Mouse (Mus musculus) skeletal muscle tissue, adult 2 months (tissue): ENCODE results near the gene Fam189a1.

Source experiments
- DNase-seq: peaks from one replicate; pipeline ENCODE4 v3.0.0-alpha.2; 2012; ENCODE audit warnings: low read depth, low spot score

Fam189a1 gene

GRCm38 (mm10) chr7:65156514-65156911 lies at the start of gene Fam189a1:
Fam189a1 (minus strand) TSS chr7:65156570.
- no peak for DNase-seq

GRCm38 (mm10) chr7:65206021-65206420 lies 49.7 kb upstream of the Fam189a1 start:
- DNase-seq = no peak

- no peak for DNase-seq
Observed at GRCm38 (mm10) chr7:65202719-65203118, 46.3 kb upstream of the Fam189a1 start.

GRCm38 (mm10) chr7:65180694-65181093 lies 24.3 kb upstream of the Fam189a1 start:
- DNase-seq = no peak

GRCm38 (mm10) chr7:65170762-65171161 lies 14.4 kb upstream of the Fam189a1 start:
- DNase-seq = no peak

GRCm38 (mm10) chr7:65157031-65158025 lies 958 bp upstream of the Fam189a1 start:
- no peak for DNase-seq

GRCm38 (mm10) chr7:65155628-65156513 lies 499 bp downstream of the Fam189a1 start:
- no peak for DNase-seq

GRCm38 (mm10) chr7:65154576-65154975 lies 1.8 kb downstream of the Fam189a1 start:
- DNase-seq = no peak

- DNase-seq = no peak
Observed at GRCm38 (mm10) chr7:65153846-65154245, 2.5 kb downstream of the Fam189a1 start.

- no peak for DNase-seq
Observed at GRCm38 (mm10) chr7:65151526-65151925, 4.8 kb downstream of the Fam189a1 start.

GRCm38 (mm10) chr7:65149040-65149439 lies 7.3 kb downstream of the Fam189a1 start:
- DNase-seq = no peak

GRCm38 (mm10) chr7:65144881-65145280 lies 11.5 kb downstream of the Fam189a1 start:
- no peak for DNase-seq

- no peak for DNase-seq
Observed at GRCm38 (mm10) chr7:65141907-65142698, 14.3 kb downstream of the Fam189a1 start.

GRCm38 (mm10) chr7:65140832-65141231 lies 15.5 kb downstream of the Fam189a1 start:
- DNase-seq = no peak

GRCm38 (mm10) chr7:65140099-65140498 lies 16.3 kb downstream of the Fam189a1 start:
- DNase-seq = no peak

- DNase-seq = no peak
Observed at GRCm38 (mm10) chr7:65123766-65124165, 32.6 kb downstream of the Fam189a1 start.

- DNase-seq = no peak
Observed at GRCm38 (mm10) chr7:65116903-65117302, 39.5 kb downstream of the Fam189a1 start.

GRCm38 (mm10) chr7:65115366-65115765 lies 41.0 kb downstream of the Fam189a1 start:
- no peak for DNase-seq

GRCm38 (mm10) chr7:65111664-65112063 lies 44.7 kb downstream of the Fam189a1 start:
- no peak for DNase-seq

- DNase-seq = no peak
Observed at GRCm38 (mm10) chr7:65105566-65105965, 50.8 kb downstream of the Fam189a1 start.

- DNase-seq = no peak
Observed at GRCm38 (mm10) chr7:65105097-65105467, 51.3 kb downstream of the Fam189a1 start.
